Mouse (Mus musculus) midbrain, embryonic 16.5 days (tissue): ENCODE data around the gene Mrps6. TPM values are rescaled to one million over a fixed set of nuclear protein-coding genes. Genes with fewer than 3 reads are reported as not detected.

ENCODE experiments used
- ATAC-seq: fragments of 200-750 bp; cut with Nextera tagmentation; 2 replicates; pipeline ENCODE4 v1.8.0; 2017; ENCODE audit warnings: moderate TSS enrichment
- H3K27ac ChIP-seq: fragments of 300-500 bp; sonication (generic); 2 replicates; pipeline ENCODE4 v1.5.1; 2014; ENCODE audit warnings: mild to moderate bottlenecking, low read length, mixed read lengths
- H3K27me3 ChIP-seq: fragments of 300-500 bp; sonication (generic); 2 replicates; pipeline ENCODE4 v1.6.1; 2014; ENCODE audit warnings: low read depth, low read length, mixed read lengths; ENCODE audit not compliant: control insufficient read depth, insufficient read depth
- H3K36me3 ChIP-seq: fragments of 300-500 bp; sonication (generic); 2 replicates; pipeline ENCODE4 v1.6.1; 2014; ENCODE audit warnings: mild to moderate bottlenecking, low read length, moderate library complexity, mixed read lengths; ENCODE audit not compliant: control insufficient read depth, insufficient read depth
- H3K4me1 ChIP-seq: fragments of 300-500 bp; sonication (generic); 2 replicates; pipeline ENCODE4 v1.6.1; 2014; ENCODE audit warnings: mild to moderate bottlenecking, low read length, mixed read lengths; ENCODE audit not compliant: control insufficient read depth, insufficient read depth
- H3K4me2 ChIP-seq: fragments of 300-500 bp; sonication (generic); 2 replicates; pipeline ENCODE4 v1.6.1; 2014; ENCODE audit warnings: mild to moderate bottlenecking, low read length, mixed read lengths
- H3K4me3 ChIP-seq: fragments of 300-500 bp; sonication (generic); 2 replicates; pipeline ENCODE4 v1.5.1; 2014; ENCODE audit warnings: low read depth, mild to moderate bottlenecking, low read length, moderate library complexity, mixed read lengths
- H3K9ac ChIP-seq: fragments of 300-500 bp; sonication (generic); 2 replicates; pipeline ENCODE4 v1.6.1; 2014; ENCODE audit warnings: low read depth, low read length, mixed read lengths
- H3K9me3 ChIP-seq: fragments of 300-500 bp; sonication (generic); replicated peaks from 2 replicates; pipeline ENCODE4 v1.6.1; 2014; ENCODE audit warnings: mild to moderate bottlenecking, low read length, mixed read lengths; ENCODE audit not compliant: control insufficient read depth, poor library complexity, severe bottlenecking
- WGBS: fragments of 180-500 bp; shearing (Covaris S2); extraction: QIAGEN DNeasy Blood & Tissue Kit; methylation state at CpG from one replicate; pipeline ENCODE4 v1.1.7; 2014; 5-methylcytosine and 5-hydroxymethylcytosine counted together
- polyA plus RNA-seq: library from polyadenylated mRNA; unstranded; fragments of >200 nt; fragmentation: Nextera tagmentation; extraction: Ambion mirVana; gene quantifications from 2 replicates; pipeline ENCODE4 v1.2.1, GENCODE M21; 2015

Gene Mrps6
- polyA plus RNA-seq, 1 experiment from 2014 or later: 177 TPM

DNA sequence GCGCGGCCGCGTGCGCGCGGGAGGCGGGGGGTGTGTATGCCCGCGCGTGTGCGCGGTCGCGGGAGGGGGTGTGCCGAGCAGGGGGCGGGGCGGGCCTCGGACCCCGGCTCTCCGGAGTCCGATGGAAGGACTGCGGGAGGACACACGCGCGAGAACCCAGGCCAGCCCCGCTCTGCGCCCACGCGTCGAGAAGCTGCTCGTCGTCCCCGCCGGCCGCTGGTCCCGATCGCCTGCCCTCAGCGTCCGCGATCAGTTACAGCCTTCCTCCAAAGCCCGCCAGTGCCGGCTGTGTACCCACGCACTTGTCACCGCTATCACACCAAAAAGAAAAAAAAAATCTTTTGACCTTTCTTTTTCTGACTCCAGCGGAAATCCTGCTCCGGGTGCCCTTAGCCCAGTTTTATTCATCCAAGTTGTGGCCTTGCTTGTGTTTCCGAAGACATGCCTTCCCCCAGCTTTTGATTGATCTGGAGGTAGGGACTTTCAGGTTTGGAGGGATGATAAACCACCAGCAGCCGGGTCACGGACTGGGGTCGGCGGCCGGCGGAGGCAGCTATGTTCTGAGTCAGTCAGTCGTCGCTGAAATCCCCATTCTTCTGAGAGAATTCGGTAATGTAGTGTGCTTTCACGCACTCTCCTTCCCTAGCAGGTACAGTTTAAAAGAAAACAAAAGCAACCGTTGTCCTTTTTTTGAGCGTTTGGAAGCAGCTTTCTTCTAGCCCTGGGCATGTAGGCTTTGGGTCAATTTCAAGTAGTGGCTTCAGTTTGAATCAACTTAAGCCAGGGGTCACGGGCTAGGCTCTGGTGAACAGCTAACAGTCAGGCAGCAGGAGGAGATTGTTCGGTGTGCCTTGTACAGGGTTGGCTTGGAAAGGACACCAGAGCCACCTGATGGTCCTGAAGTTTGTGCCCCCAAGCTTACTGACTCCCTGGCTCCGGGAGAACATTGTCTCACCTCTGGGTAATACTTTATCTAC is 862 bp downstream of the Mrps6 start:
- peaks cover 2% of the 10 kb centered on the region; the same call in 1 of the 2 replicates for H3K36me3 ChIP-seq
- under 1% methylated on average over 54 of the region's 63 CpGs for WGBS
- peaks cover 24% of the 10 kb centered on the region for H3K4me1 ChIP-seq
- no peak; the same call in 1 of the 2 replicates for ATAC-seq
- peak overlapping the region; percentile 88 for H3K27ac ChIP-seq
- peak overlapping the region; percentile 80 for H3K9ac ChIP-seq
- H3K4me3 ChIP-seq: peak overlapping the region; percentile 98
- H3K4me2 ChIP-seq: peak overlapping the region; percentile 94
- no peaks in the 10 kb centered on the region for H3K27me3 ChIP-seq
- H3K9me3 ChIP-seq: no peaks in the 10 kb centered on the region; the same call in 1 of the 2 replicates

DNA sequence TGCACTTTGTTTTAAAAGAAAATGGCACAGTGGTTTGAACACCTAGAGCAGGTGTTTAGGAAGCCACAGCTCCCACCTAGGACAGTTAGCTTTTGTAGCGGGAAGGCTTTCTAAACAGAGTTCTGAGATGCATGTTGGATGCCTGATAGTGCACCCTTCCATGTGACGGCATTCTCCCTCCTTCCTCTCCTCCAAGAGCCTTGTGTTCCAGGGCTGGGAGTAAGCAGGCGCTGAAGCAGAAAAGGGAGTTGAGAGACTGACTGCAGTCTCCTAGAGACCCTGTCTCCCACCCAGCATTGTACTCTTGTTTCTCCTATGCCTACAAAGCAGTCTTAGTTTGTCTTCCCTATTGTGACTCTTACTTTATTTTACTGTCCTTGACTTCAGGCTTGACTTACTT is 2.1 kb downstream of the Mrps6 start:
- Histone ChIP-seq H3K4me3 (peak overlapping the region; percentile 98; the same call in 1 of the 2 replicates), H3K27me3 (no peaks in the 10 kb centered on the region), H3K9ac (0 out of 2 replicates have a peak overlapping the region, but pooled peaks have one; percentile 8), H3K9me3 (no peaks in the 10 kb centered on the region), H3K4me2 (peak overlapping the region; percentile 94), H3K4me1 (peaks cover 24% of the 10 kb centered on the region), H3K36me3 (peaks cover 2% of the 10 kb centered on the region; the same call in 1 of the 2 replicates), H3K27ac (no peak overlapping the region)
- 58% methylated on average over 3 of the region's 3 CpGs for WGBS
- ATAC-seq: no peak

DNA sequence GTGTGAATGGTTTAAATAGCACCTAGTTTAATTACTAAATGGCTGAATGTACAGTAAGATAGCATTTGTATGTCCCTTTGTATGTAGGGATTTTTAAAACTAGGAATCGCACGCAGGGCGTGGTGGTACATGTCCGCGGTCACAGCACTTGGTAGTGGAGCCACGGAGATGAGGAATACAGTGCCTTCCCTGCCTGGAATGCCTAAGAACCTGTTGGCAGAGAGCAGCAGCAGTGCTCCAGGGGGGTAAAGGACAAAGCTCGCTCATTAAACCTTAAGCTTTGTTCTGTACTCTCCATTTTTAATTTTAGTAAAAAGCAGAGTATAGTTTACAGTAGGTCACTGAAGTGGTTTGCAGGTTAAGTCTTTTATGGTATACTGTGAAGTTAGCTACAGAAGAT is 3.5 kb downstream of the Mrps6 start:
- 93% methylated on average over 7 of the region's 7 CpGs for WGBS

DNA sequence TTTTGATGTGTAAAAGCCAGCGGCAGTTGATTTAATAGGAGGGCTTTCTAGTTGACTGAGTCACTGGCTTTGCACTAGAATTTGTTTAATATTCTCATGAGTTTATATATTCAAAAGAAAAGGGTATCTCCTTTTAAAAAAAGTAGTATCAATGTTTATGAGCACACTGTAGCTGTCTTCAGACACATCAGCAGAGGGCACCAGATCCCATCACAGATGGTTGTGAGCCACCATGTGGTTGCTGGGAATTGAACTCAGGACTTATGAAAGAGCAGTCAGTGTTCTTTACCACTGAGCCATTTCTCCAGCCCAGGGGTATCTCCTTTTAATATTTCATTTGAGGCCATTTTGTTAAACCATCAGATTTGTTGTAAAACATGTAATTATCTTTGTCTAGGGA is 4.8 kb downstream of the Mrps6 start:
- Histone ChIP-seq H3K4me1 (peaks cover 21% of the 10 kb centered on the region), H3K36me3 (peaks cover 5% of the 10 kb centered on the region), H3K9ac (no peak overlapping the region), H3K4me3 (no peak overlapping the region), H3K27ac (no peak overlapping the region), H3K9me3 (no peaks in the 10 kb centered on the region), H3K4me2 (no peak overlapping the region), H3K27me3 (no peaks in the 10 kb centered on the region)
- 100% methylated on average over 1 of the region's 1 CpGs for WGBS
- ATAC-seq: no peak

More for the DNA sequence above, 3.5 kb downstream of the Mrps6 start:
- peaks cover 2% of the 10 kb centered on the region for H3K36me3 ChIP-seq
- no peak overlapping the region for H3K4me3 ChIP-seq
- no peak overlapping the region for H3K9ac ChIP-seq
- no peak for ATAC-seq
- no peak overlapping the region for H3K4me2 ChIP-seq
- H3K27me3 ChIP-seq: no peaks in the 10 kb centered on the region
- no peaks in the 10 kb centered on the region for H3K9me3 ChIP-seq
- H3K4me1 ChIP-seq: peaks cover 24% of the 10 kb centered on the region
- no peak overlapping the region for H3K27ac ChIP-seq

DNA sequence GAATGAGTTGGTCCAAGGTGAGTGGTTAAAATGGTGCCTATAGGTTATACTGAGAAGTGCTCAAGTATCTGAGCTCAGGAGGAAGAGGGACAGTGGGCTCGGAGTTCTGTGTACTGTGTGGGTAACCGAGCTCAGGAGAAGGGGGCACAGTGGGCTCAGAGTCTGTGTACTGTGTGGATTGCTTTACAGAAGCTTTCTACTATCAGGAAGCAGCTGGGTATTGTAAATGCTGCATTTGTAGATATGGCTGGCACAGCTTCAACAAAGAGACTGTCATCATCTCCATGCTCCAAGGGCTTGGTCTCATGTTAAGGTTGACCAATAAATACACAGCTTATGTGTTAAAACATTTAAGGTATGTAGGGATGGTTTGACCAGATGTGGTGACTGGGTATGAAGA is 6.7 kb downstream of the Mrps6 start:
- H3K36me3 ChIP-seq: peaks cover 7% of the 10 kb centered on the region
- H3K4me2 ChIP-seq: no peak overlapping the region
- ATAC-seq: no peak
- H3K27ac ChIP-seq: no peak overlapping the region
- no peaks in the 10 kb centered on the region for H3K9me3 ChIP-seq
- peaks cover 14% of the 10 kb centered on the region for H3K4me1 ChIP-seq
- no peak overlapping the region for H3K9ac ChIP-seq
- no peaks in the 10 kb centered on the region for H3K27me3 ChIP-seq
- 98% methylated on average over 2 of the region's 2 CpGs for WGBS
- no peak overlapping the region for H3K4me3 ChIP-seq

DNA sequence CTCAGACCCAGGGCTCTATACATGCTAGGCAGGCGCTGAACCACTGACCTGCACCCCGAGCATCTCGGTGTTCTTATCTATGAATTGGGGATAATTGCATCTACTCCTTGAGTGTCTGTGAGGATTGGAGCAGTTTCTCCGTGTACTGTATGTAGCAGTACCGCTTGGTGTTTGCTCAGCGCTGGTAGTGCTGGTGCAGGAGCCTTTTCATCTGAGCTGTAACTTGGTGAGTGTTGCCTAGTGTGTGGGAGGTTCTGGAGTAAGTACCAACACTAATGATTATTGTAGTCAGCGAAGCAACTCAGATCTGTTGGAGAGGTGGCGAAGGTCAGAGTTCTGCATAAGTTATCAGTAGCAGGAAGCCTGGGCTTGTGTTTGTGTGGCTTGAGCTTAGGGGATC is 12.3 kb downstream of the Mrps6 start:
- Histone ChIP-seq H3K27ac (no peak overlapping the region), H3K4me1 (no peaks in the 10 kb centered on the region), H3K4me2 (no peak overlapping the region), H3K9me3 (no peaks in the 10 kb centered on the region), H3K9ac (no peak overlapping the region), H3K4me3 (no peak overlapping the region), H3K27me3 (no peaks in the 10 kb centered on the region), H3K36me3 (peaks cover 4% of the 10 kb centered on the region; the same call in 1 of the 2 replicates)
- WGBS: 95% methylated on average over 8 of the region's 8 CpGs
- ATAC-seq: no peak

DNA sequence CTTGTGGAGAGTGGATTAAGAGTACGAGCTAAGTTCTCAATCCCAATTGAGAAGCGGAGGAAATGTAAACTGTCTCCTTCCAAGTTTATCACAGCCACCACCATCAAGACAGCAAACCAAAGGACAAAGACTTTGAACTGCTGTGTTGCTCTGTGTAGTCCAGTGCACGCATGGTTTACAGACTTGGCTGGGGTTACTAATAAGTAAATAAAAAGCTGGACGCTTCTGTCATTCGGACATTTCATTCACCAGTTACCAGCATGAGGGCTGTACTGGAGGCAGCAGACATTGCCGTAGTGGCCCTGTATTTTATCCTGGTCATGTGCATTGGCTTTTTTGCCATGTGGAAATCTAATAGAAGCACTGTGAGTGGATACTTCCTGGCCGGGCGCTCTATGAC is 18.7 kb downstream of the Mrps6 start:
- Histone ChIP-seq H3K4me2 (no peak overlapping the region), H3K9me3 (no peaks in the 10 kb centered on the region), H3K27ac (no peak overlapping the region), H3K4me1 (no peaks in the 10 kb centered on the region), H3K4me3 (no peak overlapping the region), H3K36me3 (0 out of 2 replicates have a peak, but pooled peaks cover 12% of the 10 kb centered on the region), H3K9ac (no peak overlapping the region), H3K27me3 (no peaks in the 10 kb centered on the region)
- 93% methylated on average over 8 of the region's 8 CpGs for WGBS
- ATAC-seq: no peak

DNA sequence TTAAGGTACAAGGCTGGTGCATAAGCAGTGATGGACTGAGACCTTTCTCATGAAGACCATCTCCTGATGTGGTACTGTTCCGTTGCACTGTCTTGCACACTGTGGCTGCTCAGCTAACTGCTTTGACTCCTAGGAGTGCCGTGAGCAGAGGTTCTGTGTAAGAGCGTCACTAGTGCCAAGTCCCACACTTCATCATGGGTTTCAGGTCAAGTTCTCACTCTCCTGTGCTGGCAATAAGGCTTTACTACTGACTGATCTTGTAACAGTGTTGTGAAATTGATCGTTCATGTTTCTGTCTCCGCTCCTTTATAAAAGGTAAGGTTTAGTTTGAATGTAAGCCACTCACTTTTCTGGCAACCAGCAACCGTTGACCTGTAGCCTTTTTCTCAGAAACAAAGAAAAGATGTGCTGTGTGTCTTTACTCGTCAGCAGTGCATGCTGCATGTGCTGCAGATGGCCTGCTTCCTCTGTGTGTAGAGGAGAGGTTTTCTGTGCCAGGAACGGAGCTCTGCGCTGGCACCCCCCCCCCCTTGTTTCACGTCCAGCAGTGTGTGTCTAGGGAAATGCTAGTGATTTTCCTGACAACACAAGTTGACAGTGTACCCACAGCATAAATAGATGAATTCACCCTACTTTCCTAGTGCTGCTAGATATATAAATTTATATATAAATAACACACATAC is 25.8 kb downstream of the Mrps6 start:
- H3K4me1 ChIP-seq: no peaks in the 10 kb centered on the region
- no peak overlapping the region for H3K4me2 ChIP-seq
- WGBS: 76% methylated on average over 10 of the region's 10 CpGs
- no peak for ATAC-seq
- peaks cover 9% of the 10 kb centered on the region; the same call in 1 of the 2 replicates for H3K36me3 ChIP-seq
- no peaks in the 10 kb centered on the region for H3K9me3 ChIP-seq
- H3K27me3 ChIP-seq: no peaks in the 10 kb centered on the region
- H3K27ac ChIP-seq: no peak overlapping the region
- H3K4me3 ChIP-seq: no peak overlapping the region
- H3K9ac ChIP-seq: no peak overlapping the region

DNA sequence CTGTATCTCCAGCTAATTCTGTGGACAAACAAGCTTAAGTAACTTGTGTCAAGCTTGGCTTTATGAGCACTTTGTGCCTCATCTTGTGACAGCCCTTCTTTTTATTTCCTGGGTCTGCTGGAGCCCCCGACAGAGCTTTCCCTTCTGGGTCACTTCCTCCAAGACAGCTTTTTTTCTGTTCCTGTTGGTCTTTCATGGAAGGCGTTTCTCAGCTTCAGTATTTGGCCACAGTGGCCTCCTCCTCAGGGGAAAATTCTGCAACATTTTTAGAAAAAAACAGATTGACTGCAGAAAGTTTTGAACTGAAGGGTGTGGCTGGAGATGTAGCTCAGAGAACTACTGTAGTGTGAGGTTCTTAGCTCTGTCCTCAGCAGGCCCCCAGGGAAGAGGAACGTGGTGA is 31.2 kb downstream of the Mrps6 start:
- no peak for ATAC-seq

More for the DNA sequence above, 31.2 kb downstream of the Mrps6 start:
- Histone ChIP-seq H3K4me3 (no peak overlapping the region), H3K4me1 (no peaks in the 10 kb centered on the region), H3K27ac (no peak overlapping the region), H3K36me3 (peaks cover 3% of the 10 kb centered on the region; the same call in 1 of the 2 replicates), H3K9me3 (no peaks in the 10 kb centered on the region), H3K27me3 (no peaks in the 10 kb centered on the region), H3K9ac (no peak overlapping the region), H3K4me2 (no peak overlapping the region)
- WGBS: 70% methylated on average over 3 of the region's 3 CpGs
